Mouse (Mus musculus) embryo, embryonic 10 days (tissue): ENCODE measurements at regions not wholly inside any gene's neighbourhood (a gene's known extent, or its start where the extent isn't known, plus 50 kb on each side); places are given as distances from the start of the nearest gene placed in this dataset.

Experiments used
- DNase-seq: peaks from one replicate; pipeline ENCODE4 v3.0.0-alpha.2; 2015; ENCODE audit warnings: low spot score

DNA sequence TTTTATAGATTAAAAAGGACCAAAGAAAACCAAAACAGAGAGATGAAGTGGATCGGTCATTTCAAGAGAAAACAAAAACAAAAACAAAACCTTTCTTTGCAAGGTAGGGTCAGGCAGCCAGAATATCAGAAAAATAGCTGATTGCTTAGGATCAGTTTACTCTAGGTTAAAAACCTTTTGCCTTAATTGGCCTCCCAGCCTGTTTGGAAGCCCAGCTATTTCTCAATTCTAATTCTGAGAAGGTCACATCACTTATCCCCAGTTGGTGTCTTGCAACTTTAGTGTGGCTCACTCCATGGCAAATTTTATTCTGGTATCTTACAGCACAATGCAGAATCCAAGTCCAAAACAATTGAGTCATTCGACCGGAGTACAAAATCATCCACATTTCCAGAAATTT, 70.0 kb downstream of the 1190002N15Rik start:
- DNase-seq = no peak

DNA sequence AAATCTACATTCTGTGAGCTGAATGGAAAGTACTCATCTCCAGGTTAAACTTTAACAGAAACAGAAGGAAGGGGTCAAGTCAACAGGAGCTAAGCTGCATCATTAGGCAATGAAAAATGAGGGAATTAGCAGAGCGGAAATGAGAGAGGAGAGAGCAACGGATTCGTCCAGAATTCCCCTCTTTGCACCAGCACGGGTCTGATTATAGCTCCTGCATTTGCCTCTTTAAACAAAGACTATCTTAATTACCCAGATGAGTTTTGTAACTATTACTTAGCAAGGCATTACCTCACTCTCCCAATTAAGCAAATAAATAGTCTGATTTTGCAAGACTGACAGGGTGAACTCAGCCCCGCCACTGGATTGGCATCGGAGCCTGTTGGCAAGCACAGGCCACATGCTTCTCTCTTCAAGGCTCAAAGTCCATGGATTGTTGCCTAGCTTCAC, 81.8 kb downstream of the 1190002N15Rik start:
- DNase-seq = no peak

DNA sequence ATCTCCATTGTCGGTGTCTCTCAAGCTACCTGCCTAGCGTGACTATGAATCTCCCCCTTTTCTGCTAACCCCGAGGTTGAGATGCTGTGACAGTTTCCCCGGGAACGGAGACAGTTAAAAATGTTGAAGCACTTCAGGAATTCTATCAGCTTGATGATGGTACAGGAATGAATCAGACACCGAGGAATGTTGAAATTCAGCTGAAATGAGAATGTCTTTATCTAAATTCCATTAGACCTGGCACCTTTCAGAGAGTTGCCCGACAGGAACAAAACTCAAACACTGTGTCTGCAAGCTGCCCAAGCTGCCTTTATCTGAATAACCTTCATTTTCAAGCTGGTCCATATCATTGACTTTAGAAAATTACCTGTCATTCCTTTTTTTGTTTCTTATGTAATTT, 82.4 kb downstream of the 1190002N15Rik start:
- DNase-seq = no peak

DNA sequence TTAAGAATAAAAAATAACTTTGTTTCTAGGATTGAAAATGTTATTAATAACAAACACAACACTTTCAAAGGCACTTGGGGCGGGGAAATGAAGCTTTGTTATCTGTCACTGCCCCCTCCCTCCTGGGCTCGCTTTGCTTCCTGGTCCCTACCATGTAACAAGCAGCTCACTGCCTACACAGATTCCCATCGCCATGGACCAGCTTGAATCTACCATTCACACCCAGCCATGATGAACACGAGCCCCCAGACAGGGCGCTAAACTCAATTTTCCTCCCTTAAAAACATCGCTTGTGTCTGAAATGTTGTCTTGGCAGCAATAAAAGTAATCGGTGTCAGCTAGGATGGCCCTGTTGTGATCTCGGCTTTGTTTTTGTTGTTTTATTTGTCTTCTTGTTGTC, 88.0 kb downstream of the 1190002N15Rik start:
- no peak for DNase-seq

DNA sequence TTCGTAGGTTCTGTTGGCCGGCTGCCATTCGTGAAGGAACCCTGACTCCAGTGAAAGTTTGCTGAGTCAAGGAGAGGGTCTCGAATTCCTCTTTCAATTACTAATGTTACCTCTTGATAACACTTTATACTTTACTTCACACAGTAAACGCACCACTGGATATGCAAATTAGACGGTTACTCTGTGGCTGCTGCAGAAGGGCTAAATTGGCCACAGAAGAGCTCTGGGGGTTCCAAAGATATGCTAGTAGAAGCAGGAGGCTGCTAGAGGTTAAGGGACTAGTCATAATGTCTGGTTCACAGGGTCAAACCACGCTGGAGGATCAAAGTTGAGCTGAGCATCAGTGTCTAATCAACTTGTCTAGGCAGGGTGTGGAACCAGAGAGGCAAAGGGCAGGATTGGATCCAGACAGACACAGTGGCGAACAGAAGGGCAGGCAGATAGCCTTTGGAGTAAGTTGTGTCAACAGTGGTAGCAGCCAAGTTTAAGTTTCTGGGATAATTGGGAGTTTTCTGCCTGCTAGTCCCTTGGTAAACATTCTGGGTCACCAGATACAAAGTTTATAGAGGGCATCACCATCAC, 91.6 kb downstream of the 1190002N15Rik start:
- DNase-seq = no peak

DNA sequence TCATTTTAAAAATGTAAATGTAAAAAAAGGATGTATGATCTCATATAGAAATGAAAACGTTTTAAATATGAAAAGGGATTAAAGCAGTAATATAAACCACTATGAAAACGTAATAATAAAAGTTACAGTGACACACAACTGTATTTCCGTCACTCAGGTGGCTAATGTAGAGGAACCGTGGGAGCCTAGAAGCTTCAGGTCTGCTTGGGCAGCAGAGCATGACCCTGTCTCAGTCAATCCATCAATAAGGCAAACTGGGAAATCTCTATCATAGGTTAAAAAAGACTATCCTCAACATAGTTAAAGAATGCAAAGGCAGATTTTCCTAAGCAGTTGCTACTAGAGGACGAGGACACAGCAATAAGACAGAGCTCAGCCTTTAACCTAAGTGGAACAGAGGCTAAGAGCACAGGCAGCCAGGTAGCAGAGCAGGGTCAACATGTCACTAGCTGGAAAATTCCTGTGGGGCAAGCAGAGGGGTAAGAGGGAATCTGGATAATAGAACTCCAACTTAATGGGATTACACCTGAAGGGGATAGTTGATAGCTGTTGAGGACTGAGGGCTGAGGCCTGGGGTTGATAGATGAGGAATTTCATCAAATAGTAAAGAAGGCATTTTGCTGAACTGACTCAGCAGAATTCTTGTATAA, 93.6 kb downstream of the 1190002N15Rik start:
- DNase-seq = no peak

DNA sequence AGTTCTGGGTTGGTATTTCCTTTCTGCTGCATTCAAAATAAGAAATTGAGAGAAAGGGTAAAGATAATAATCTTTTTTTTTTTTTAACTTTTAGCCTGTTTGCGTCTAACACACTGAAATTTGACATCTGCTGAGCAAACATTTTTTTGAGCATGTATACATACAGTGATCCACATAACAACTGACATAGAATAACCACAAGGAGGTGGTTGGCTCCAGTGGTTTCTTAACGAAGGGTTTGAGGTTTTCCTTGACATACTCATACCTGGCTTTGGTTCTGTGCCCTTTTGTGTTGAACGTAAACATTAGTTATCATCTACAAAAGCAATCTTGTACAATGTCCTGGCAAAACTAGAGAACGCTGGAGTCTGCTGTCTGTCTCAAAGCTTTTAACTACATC, 96.5 kb downstream of the 1190002N15Rik start:
- no peak for DNase-seq

DNA sequence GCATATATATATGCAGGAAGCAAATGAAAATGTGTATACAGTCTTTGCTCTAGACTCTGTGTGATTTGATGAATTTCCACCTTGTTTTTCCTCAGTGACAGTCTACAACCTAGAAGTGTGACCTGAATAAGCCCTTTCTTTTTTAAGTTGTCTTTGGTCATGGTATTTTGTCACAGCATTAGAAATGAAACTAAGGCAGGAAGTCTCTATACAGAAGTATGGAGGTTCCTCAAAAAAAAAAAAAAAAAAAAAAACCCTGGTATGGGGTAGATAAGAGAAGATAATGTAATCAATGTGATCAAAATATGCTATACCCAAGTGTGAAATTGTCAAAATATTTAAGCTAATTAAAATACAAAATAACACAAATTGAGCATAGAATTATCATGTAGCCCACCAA, 104.4 kb downstream of the 1190002N15Rik start:
- DNase-seq = no peak

DNA sequence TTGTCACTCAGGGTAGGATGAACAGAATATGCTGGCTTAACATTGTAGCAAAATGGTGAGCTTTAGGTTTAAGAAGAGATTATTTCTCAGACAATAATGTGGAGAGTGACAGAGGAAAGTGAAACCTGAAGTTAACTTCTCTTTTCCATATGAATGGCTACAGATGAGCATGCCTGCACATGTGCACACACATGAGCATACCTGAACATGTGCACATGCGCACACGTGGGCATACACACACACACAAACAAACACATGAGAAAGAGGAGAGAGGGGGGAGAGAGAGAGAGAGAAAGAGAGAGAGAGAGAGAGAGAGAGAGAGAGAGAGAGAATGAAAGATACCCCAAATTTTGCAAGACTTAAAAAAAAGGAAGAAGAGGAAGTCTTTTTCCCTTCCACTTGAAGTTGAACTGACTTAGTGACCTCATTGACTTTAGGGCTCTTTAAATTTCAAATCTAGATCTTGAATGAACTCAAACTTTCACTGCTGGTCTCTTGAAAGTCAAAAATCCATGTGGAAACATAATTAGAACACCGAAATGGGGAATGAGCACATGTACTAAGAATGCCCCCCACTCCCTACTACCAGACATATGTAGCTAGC, 105.6 kb downstream of the 1190002N15Rik start:
- no peak for DNase-seq

DNA sequence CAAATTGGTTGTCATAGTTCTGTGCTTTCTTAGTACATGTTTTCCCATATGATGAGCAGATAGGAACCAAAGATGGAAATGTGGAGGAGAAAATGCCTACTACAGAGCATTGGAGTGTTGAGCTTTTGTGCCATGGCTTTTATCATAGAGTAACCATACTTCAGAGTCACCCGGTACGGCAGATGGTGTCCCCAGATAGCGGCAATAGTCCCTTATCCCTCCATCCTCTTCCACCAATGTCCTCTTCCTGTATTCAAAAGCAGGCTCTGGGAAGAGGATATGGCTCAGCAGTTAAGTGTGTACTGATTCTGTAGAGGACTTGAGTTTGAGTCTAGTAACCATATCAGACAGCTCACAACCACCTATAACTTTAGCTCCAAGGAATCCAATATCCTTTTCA, 106.3 kb downstream of the 1190002N15Rik start:
- no peak for DNase-seq

DNA sequence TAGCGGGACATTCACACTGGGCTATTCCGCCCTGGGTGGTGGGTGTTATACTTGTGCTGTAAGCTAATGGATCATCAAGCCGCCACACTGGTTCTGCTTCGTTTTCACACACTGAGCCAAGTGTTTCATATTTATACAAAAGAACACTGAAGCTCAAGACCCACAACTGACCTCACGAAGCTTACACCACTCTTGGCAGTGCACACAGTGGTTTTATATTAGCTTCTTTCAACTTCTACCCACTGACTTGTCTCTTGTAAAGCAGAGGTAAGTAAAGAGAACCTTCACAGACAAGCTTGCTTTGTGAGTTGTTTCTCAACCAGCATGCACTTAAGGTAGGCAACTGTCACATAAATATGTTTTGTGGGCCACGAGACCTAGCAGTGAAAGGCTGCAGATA, 106.9 kb downstream of the 1190002N15Rik start:
- DNase-seq = no peak

DNA sequence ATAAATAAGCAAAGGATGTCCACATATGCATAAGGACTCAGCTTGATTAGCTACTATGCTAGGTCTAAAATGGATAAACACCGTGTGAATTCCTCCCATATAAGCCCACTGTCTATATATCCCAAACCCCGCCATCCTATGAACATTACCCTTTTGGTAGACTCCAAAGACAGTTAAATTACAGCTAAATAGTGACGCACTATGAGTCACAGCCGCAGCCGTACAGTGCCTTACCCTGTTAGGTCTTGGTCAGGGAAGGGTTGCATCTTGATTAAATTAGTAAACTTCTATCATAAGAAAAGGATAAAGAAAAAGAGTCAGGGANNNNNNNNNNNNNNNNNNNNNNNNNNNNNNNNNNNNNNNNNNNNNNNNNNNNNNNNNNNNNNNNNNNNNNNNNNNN, 111.1 kb downstream of the 1190002N15Rik start:
- no peak for DNase-seq

DNA sequence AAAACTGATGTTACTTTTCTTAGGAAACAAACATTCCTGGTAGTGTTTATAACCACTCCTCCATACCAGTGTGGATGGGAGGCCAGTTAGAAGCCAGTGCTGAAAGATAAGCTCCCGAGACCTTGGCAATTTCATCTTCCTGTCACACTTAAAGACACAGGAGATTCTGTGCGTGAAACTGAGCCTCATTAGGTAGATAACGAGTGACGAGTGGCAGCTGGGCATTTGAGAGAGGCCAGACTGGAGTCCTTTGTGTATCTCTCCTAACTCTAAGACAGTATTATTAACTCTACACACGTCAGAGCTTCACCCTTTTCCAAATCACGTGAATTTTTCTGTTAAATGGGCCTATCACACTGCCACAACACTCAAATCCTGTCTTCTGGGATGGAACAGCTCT, 112.1 kb downstream of the 1190002N15Rik start:
- peak; percentile 53 for DNase-seq

DNA sequence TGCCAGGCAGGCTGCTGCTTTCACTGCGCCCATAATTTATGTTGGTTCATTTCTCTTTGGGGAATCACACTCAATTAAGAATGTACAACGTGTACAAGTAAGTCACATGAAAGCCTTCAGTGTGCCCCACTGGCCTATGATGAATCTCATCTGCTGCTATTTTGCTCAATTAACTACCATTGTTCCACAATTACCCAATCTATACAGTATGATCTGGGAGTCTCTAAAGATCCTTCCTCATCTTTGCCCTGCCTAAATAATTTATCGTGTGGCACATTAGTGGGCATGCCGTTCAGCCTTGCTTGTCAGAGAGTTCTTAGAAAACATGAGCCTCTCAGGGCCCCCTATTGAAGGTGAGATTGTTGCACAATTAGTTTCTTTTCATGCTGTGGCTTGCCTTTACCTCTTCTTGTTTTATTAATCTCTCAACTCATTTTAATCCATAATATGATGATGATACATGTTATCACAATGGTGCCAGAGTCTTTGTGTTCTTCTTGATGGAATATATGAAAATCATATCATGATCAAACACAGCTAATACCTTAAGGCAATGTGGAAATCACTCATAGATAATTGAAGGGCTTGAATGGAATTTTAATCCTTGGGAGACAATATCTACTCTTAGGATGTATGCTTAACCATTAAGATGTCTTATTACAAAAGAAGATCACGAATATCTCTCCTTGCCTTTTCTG, 113.3 kb downstream of the 1190002N15Rik start:
- no peak for DNase-seq

DNA sequence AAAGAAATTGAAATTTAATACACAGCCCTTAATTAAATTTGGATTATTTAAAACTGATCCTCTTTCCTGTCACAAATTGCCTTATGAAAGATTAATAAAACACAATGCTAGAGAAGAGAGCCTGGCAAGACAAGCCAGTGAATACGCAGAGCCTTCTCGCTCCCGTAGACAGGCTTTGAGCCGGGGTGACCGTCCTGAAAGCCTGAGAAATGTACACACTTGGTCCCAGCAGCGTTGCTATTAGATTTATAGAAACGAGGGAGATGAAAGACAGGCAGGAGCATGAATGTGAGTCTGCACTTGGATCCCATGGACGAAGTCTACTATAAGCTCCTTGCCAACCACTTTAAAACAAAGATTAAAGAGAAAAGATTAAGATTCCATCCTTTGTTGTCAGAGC, 127.3 kb downstream of the 1190002N15Rik start:
- no peak for DNase-seq

DNA sequence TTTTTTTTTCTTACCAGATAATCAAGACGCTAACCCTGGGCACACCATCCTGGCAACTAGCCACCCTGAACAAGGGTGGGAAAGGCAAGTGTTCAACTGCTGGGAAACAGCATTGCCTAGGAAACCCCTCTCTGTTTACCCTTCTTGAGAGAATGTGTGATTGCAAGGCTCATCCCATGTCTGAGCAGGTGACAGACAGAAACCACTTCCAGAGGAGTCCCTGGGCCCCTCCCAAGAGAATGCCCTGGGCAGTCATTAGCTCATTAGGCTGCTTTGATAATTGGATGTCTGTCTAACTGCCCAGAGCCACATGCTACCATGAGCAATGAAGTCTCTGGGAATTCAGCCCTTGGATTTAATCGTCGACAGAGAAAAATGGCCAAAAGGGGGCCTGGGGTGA, 127.8 kb downstream of the 1190002N15Rik start:
- DNase-seq = peak; percentile 18

DNA sequence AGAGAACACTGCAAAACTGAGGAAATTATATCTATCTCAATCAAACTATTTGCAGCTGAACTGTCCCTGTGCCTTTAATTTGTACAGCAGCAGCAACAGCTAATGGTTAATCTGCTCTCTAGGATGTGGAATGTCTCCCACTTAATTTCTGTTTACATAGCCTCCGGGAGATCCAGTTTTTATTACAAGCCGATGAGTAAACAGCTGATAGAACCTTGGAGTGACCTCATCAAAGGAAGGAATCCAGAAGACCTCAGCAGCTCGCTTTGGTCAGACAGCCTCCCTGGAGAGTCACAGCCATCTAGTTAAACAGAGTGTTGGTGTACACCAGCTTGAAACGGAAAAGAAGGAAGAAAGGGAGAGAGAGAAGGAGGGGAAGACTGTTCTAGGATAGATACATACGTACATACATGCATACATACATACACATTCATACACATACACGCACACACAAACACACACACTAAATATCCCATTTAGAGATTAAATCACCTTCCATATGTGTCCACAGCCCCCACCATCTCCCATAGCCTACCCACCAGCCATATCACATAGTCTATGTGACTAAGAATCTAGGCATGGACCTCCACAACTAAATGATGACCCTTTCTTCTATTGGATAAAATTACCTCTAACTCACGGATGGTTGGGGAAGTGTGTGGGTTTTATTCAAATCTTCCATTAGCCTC, 129.1 kb downstream of the 1190002N15Rik start:
- DNase-seq = peak; percentile 37

DNA sequence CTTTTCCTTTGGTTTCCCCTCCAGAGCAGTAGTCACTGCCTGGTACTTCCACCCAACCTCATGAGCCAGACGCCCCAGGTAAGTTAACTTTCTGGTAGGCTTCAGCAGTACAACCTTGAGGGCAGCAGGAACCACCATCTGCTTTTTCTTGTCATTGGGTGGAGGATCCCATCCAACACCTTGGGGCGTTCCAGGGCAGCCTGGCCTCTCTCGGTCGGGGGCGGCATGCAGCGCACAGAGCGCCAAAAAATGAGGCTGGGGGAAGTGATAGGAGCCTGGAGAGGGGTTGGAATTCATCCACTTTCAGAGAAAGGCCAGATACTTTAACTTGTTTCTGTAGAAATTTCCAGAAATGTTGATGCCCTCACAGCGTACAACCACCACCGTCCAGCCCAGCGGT, 130.2 kb downstream of the 1190002N15Rik start:
- DNase-seq = no peak

DNA sequence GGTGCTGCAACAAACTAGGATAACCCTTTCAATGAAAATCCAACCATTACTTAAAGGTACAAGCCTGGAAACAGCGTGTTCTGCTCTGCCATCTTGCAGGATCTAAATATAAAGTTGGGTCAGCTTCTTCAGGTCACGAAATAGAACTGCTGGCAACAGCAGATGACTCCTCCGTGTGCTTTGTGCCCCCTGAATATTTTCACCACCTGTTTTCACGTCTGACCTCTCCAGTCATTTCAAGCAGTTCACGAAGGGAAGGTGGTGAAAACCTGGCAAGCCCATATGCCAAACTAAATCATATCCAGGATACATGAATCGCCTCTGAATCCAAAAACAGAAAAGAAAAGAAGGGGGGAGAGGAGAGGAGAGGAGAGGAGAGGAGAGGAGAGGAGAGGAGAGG, 133.3 kb downstream of the 1190002N15Rik start:
- no peak for DNase-seq

DNA sequence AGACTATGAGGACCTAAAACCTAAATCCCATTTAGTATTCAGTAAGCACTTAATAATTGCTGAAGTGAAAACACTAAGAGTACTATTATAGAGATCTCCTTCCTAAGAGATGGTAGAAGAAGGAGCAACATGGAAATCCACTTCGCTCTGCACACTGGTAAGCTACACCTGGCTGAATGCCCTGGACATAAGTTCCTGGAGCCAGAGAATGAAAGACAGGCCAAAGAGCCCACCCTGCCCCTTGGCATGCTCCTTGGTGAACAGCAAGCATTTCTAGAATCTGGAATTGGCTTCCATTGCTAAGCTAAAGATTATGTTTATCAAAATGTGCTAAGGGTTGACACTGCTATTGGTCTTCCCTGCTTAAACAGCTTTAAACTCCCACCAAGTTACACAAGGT, 137.3 kb downstream of the 1190002N15Rik start:
- DNase-seq = no peak

DNA sequence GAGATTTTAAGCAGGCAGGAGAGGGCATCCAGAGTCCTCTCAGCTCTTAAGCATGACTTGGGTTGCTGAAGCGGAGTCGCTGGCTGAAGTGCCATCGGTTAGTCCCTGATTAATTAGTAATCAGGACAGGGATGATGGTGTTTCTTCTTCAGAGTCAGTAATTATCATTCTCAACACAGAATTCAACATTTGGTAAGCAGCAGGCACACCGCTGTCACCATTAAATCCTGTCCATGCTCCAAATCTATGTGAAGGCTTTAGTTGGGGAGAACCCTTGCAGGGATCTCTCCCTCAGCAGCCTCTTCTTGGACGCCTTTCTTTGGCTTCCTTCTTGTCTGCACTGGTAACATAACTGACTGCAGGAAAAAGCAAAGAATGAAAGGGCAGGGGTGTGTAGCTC, 142.7 kb downstream of the 1190002N15Rik start:
- DNase-seq = no peak

DNA sequence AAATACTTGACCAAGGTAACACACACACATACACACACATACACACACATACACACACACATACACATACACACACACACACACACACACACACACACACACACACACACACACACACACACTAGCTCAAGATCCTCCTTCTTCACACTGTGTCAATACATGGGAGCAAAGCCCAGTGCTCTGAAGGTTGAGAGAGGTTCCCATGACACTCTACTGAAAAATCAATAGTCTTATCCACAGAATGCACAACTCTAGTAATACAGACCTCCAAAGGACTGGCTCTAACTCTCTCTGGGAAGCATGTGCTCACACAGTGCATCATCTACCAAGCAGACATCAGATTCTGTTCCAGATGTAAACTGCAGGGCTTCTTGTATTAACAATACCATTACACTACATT, 151.7 kb downstream of the 1190002N15Rik start:
- DNase-seq = no peak

DNA sequence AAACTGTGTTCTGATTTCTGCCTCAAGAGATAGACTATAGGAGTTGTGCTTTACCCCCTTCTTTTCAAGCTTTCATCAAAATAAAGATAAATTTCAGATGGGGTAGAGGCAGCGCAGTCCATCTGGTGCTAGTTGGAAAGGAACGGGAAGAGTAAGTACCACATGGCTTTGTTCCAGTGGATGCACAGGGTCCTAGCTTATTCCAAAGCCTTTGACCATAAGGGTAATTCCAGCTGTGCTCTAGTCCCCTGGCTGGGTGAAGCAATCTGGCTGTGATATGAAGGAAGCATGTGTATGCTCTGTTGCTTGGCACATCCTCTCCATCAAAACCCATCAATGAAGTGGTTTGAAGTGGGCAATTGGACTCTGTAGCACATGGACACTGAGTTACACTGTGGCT, 155.6 kb downstream of the 1190002N15Rik start:
- DNase-seq = no peak
